Mouse (Mus musculus) megakaryocyte-erythroid progenitor cell, adult 5-6 weeks (primary cell): ENCODE measurements around the gene Kctd5. TPM values are rescaled to one million over a fixed set of nuclear protein-coding genes. Genes with fewer than 3 reads are reported as not detected.

Experiments used
- ATAC-seq: replicated peaks from 2 replicates; pipeline ENCODE4 v1.8.0; 2016; ENCODE audit warnings: mild to moderate bottlenecking, inconsistent platforms; ENCODE audit not compliant: severe bottlenecking, poor library complexity, low FRiP score, low TSS enrichment
- total RNA-seq, 2 experiments: library from RNA; stranded (forward) in 1 of 2; stranded (reverse) in 1 of 2; fragments of 200-1000, 215-1000 nt in 1 of 2; fragments of >200 nt in 1 of 2; fragmentation: Nextera tagmentation in 1 of 2; gene quantifications; 2 replicates each; pipeline ENCODE4 v1.2.3; 2014 to 2017

Gene Kctd5
- total RNA-seq, 2 experiments from 2014 or later, result 17.1 to 21.9 TPM

DNA sequence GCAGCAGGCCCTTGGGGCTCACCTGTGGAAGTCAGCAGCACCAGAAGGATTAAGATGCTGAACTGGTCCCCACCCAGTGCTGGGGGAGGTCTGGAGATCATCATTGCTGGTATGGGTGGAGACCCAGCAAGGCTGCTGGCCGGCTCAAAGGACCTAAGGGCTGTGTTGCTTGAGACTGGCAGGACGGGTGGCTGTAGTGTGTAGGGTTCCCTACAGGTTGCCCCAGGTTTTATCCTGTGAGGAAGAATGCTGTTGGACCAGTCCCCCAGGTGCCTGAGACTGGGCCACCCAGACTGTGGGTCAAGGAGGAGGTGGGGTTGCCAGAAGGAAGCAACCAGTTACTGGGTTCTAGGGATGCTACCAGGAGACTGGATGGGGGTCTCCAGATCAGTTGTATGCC, 75.4 kb downstream of the Kctd5 start, which contains the start of gene Prss22:
Gene Prss22 (minus strand): TSS at position 200 of the 400 bp plus-strand sequence.
- no peak for ATAC-seq

Other genes starting within 250 kb of the Kctd5 start
- 466 and 512 TPM in 2 replicates for gene Elob, start 244.3 kb downstream of the Kctd5 start, total RNA-seq (2014; fragmentation: Nextera tagmentation)
- 101 and 114 TPM in 2 replicates for gene Elob, start 244.3 kb downstream of the Kctd5 start, total RNA-seq (2017)
- gene Prss33, start 237.4 kb downstream of the Kctd5 start, total RNA-seq (2014; fragmentation: Nextera tagmentation), result not detected in 2 replicates
- not detected in 2 replicates for gene Prss33, start 237.4 kb downstream of the Kctd5 start, total RNA-seq (2017)
- gene Prss32, start 229.6 kb downstream of the Kctd5 start, total RNA-seq (2014; fragmentation: Nextera tagmentation), result not detected in 2 replicates
- not detected in 2 replicates for gene Prss32, start 229.6 kb downstream of the Kctd5 start, total RNA-seq (2017)
- not detected in 2 replicates for gene Prss41, start 229.3 kb downstream of the Kctd5 start, total RNA-seq (2014; fragmentation: Nextera tagmentation)
- gene Prss41, start 229.3 kb downstream of the Kctd5 start, total RNA-seq (2017), result 0.88 TPM in 1 of 2 replicates, not detected in the other
- gene Prss21, start 205.4 kb downstream of the Kctd5 start, total RNA-seq (2014; fragmentation: Nextera tagmentation), result not detected in 2 replicates
- not detected in 2 replicates for gene Prss21, start 205.4 kb downstream of the Kctd5 start, total RNA-seq (2017)
- gene Dcpp1, start 192.6 kb downstream of the Kctd5 start, total RNA-seq (2014; fragmentation: Nextera tagmentation), result not detected in 2 replicates
- gene Dcpp1, start 192.6 kb downstream of the Kctd5 start, total RNA-seq (2017), result not detected in 2 replicates
- not detected in 2 replicates for gene Dcpp2, start 192.6 kb downstream of the Kctd5 start, total RNA-seq (2014; fragmentation: Nextera tagmentation)
- not detected in 2 replicates for gene Dcpp2, start 192.6 kb downstream of the Kctd5 start, total RNA-seq (2017)
- gene Dcpp3, start 156.0 kb downstream of the Kctd5 start, total RNA-seq (2014; fragmentation: Nextera tagmentation), result not detected in 2 replicates
- gene Dcpp3, start 156.0 kb downstream of the Kctd5 start, total RNA-seq (2017), result not detected in 2 replicates
- not detected in 2 replicates for gene Sbp, start 131.8 kb downstream of the Kctd5 start, total RNA-seq (2014; fragmentation: Nextera tagmentation)
- not detected in 2 replicates for gene Sbp, start 131.8 kb downstream of the Kctd5 start, total RNA-seq (2017)
- gene Sbpl, start 118.2 kb downstream of the Kctd5 start, total RNA-seq (2014; fragmentation: Nextera tagmentation), result not detected in 2 replicates
- not detected in 2 replicates for gene Sbpl, start 118.2 kb downstream of the Kctd5 start, total RNA-seq (2017)
- gene Prss30, start 92.9 kb downstream of the Kctd5 start, total RNA-seq (2014; fragmentation: Nextera tagmentation), result not detected in 2 replicates
- 1.0 TPM in 1 of 2 replicates, not detected in the other for gene Prss30, start 92.9 kb downstream of the Kctd5 start, total RNA-seq (2017)
- not detected in 2 replicates for gene Prss22, start 75.4 kb downstream of the Kctd5 start, total RNA-seq (2014; fragmentation: Nextera tagmentation)
- not detected in 2 replicates for gene Prss22, start 75.4 kb downstream of the Kctd5 start, total RNA-seq (2017)
- not detected in 2 replicates for gene Prss27, start 35.3 kb downstream of the Kctd5 start, total RNA-seq (2014; fragmentation: Nextera tagmentation)
- not detected in 2 replicates for gene Prss27, start 35.3 kb downstream of the Kctd5 start, total RNA-seq (2017)
- gene Pdpk1, start 77.4 kb upstream of the Kctd5 start, total RNA-seq (2014; fragmentation: Nextera tagmentation), result 47.0 and 48.0 TPM in 2 replicates
- gene Pdpk1, start 77.4 kb upstream of the Kctd5 start, total RNA-seq (2017), result 34.4 and 37.7 TPM in 2 replicates
- gene Amdhd2, start 90.3 kb upstream of the Kctd5 start, total RNA-seq (2014; fragmentation: Nextera tagmentation), result 50.8 and 51.8 TPM in 2 replicates
- 13.1 and 19.8 TPM in 2 replicates for gene Amdhd2, start 90.3 kb upstream of the Kctd5 start, total RNA-seq (2017)
- 222 and 224 TPM in 2 replicates for gene Atp6v0c, start 96.2 kb upstream of the Kctd5 start, total RNA-seq (2014; fragmentation: Nextera tagmentation)
- gene Atp6v0c, start 96.2 kb upstream of the Kctd5 start, total RNA-seq (2017), result 72.2 and 95.8 TPM in 2 replicates
- gene Tbc1d24, start 132.1 kb upstream of the Kctd5 start, total RNA-seq (2014; fragmentation: Nextera tagmentation), result 32.2 and 45.2 TPM in 2 replicates
- gene Tbc1d24, start 132.1 kb upstream of the Kctd5 start, total RNA-seq (2017), result 6.0 and 6.6 TPM in 2 replicates
- gene Ntn3, start 136.0 kb upstream of the Kctd5 start, total RNA-seq (2014; fragmentation: Nextera tagmentation), result 0.92 TPM in 2 replicates
- gene Ntn3, start 136.0 kb upstream of the Kctd5 start, total RNA-seq (2017), result 0.19 and 0.38 TPM in 2 replicates
- 19.8 and 31.0 TPM in 2 replicates for gene Tedc2, start 147.4 kb upstream of the Kctd5 start, total RNA-seq (2014; fragmentation: Nextera tagmentation)
- 16.8 and 18.0 TPM in 2 replicates for gene Tedc2, start 147.4 kb upstream of the Kctd5 start, total RNA-seq (2017)
- gene Ccnf, start 178.0 kb upstream of the Kctd5 start, total RNA-seq (2014; fragmentation: Nextera tagmentation), result 34.7 and 40.9 TPM in 2 replicates
- gene Ccnf, start 178.0 kb upstream of the Kctd5 start, total RNA-seq (2017), result 17.5 and 24.4 TPM in 2 replicates